ENCODE assay signal across 9 mouse cellular contexts in genomic region chr7:27128162-27128561, GRCm38 (mm10). TPM values are rescaled to one million over a fixed set of nuclear protein-coding genes. Genes with fewer than 3 reads are reported as not detected.
DNase-seq lines count a peak whose midpoint lies in the region; ATAC-seq lines count a peak whose summit lies in the region.
"Had no signal": no experiment of that assay in that cellular context is flagged by ENCODE, and none has a peak within 500 bp of the region (broad histone marks: within the 10 kb centered on the region; RNA-seq: fewer than 3 reads in every experiment).

No protein-coding gene starts in this region.

- H3K36me3 ChIP-seq in limb, embryonic 15.5 days = no peaks in the 10 kb centered on the region

- no peak overlapping the region for H3K4me2 ChIP-seq in limb, embryonic 15.5 days

- ATAC-seq in limb, embryonic 15.5 days (ENCODE audit: insufficient number of reproducible peaks, low FRiP score, low TSS enrichment, low read depth) = peak; percentile 45; the same call in 1 of the 2 replicates

- WGBS in limb, embryonic 15.5 days = 41% methylated on average over 3 of the region's 3 CpGs

- H3K27ac ChIP-seq in limb, embryonic 15.5 days = no peak overlapping the region

- H3K9me3 ChIP-seq in limb, embryonic 15.5 days = no peaks in the 10 kb centered on the region

- no peak overlapping the region for H3K9ac ChIP-seq in limb, embryonic 15.5 days

- peak; percentile 17 for DNase-seq in gastrocnemius, postnatal 14 days
- DNase-seq in gastrocnemius, adult 8-10 months (ENCODE audit: low spot score in 2 of 2) = no peak
- peak; percentile 43 for DNase-seq in A20 (ENCODE audit: low read depth, low spot score)
- peak; percentile 43 for DNase-seq in adrenal gland, postnatal 25 days
- DNase-seq in induced T-regulatory cell, adult 2 months (ENCODE audit: low read depth) = peak; percentile 30
- peak; percentile 38 to 62 for DNase-seq in right cerebral cortex, postnatal 10 days (ENCODE audit: low spot score in 2 of 2)
- DNase-seq in spleen, adult 18-20 months = no peak

- no peak overlapping the region for H3K4me3 ChIP-seq in limb, embryonic 15.5 days

- H3K27me3 ChIP-seq in limb, embryonic 15.5 days = no peaks in the 10 kb centered on the region

- intact Hi-C loops in gastrocnemius, postnatal 14 days (cut with DNase I; ENCODE audit: low total_unique reads) = no loop called here

- 0 out of 2 replicates have a peak, but pooled peaks cover 2% of the 10 kb centered on the region for H3K4me1 ChIP-seq in limb, embryonic 15.5 days

RNA-seq across cellular contexts. Expression of gene Cyp2f2, which starts 8.5 kb away (rescaled TPM):
- total RNA-seq in gastrocnemius, postnatal 14 days (2021) = under 1 TPM in 1 of 2 experiments, not detected in 1; 0.21 TPM
- 1 to 10 TPM in 2 of 4 experiments, under 1 TPM in 2; 0.34 to 1.2 (median 0.77) TPM for total RNA-seq in gastrocnemius, adult 8-10 months (2022)
- 1,420 and 1,521 TPM in 2 replicates for total RNA-seq in adrenal gland, postnatal 25 days (2021)
- polyA plus RNA-seq in limb, embryonic 15.5 days (2015; fragmentation: Nextera tagmentation; extraction: Ambion mirVana) = 0.42 and 0.45 TPM in 2 replicates

RNA-seq across cellular contexts. Expression of gene Cyp2t4, which starts 25.4 kb away (rescaled TPM):
- total RNA-seq in gastrocnemius, postnatal 14 days (2021) = not detected
- total RNA-seq in gastrocnemius, adult 8-10 months (2022) = not detected
- total RNA-seq in adrenal gland, postnatal 25 days (2021) = not detected in 2 replicates
- 0.09 TPM in 1 of 2 replicates, not detected in the other for polyA plus RNA-seq in limb, embryonic 15.5 days (2015; fragmentation: Nextera tagmentation; extraction: Ambion mirVana)
- total RNA-seq: layer of hippocampus, adult 8-10 months had no signal

RNA-seq across cellular contexts. Expression of gene Egln2, which starts 38.4 kb away (rescaled TPM):
- total RNA-seq in gastrocnemius, postnatal 14 days (2021) = 10 to 100 TPM; 83.0 to 87.9 TPM
- 100 to 1,000 TPM; 119 to 120 (median 119) TPM for total RNA-seq in gastrocnemius, adult 8-10 months (2022)
- 108 and 120 TPM in 2 replicates for total RNA-seq in adrenal gland, postnatal 25 days (2021)
- polyA plus RNA-seq in limb, embryonic 15.5 days (2015; fragmentation: Nextera tagmentation; extraction: Ambion mirVana) = 74.5 and 78.3 TPM in 2 replicates

RNA-seq across cellular contexts. Expression of gene Rab4b, which starts 50.5 kb away (rescaled TPM):
- total RNA-seq in gastrocnemius, postnatal 14 days (2021) = 10 to 100 TPM; 19.7 to 20.0 TPM
- 1 to 10 TPM; 4.3 to 5.8 (median 4.7) TPM for total RNA-seq in gastrocnemius, adult 8-10 months (2022)
- total RNA-seq in adrenal gland, postnatal 25 days (2021) = 65.7 and 78.2 TPM in 2 replicates
- polyA plus RNA-seq in limb, embryonic 15.5 days (2015; fragmentation: Nextera tagmentation; extraction: Ambion mirVana) = 70.5 and 73.3 TPM in 2 replicates

RNA-seq across cellular contexts. Expression of gene Gm21983, which starts 52.7 kb away (rescaled TPM):
- not detected for total RNA-seq in gastrocnemius, postnatal 14 days (2021)
- not detected for total RNA-seq in gastrocnemius, adult 8-10 months (2022)
- 0.62 TPM in 1 of 2 replicates, not detected in the other for total RNA-seq in adrenal gland, postnatal 25 days (2021)
- polyA plus RNA-seq in limb, embryonic 15.5 days (2015; fragmentation: Nextera tagmentation; extraction: Ambion mirVana) = 0.90 and 1.2 TPM in 2 replicates
- total RNA-seq: layer of hippocampus, adult 8-10 months had no signal

Comparison
In these comparisons a context has a peak if more than half of its experiments do, and no peak if none do; other contexts are left out.
1. DNase-seq: peak in gastrocnemius, postnatal 14 days (single experiment), A20 (single experiment), adrenal gland, postnatal 25 days (single experiment), induced T-regulatory cell, adult 2 months (single experiment) and right cerebral cortex, postnatal 10 days (2 of 2); none in gastrocnemius, adult 8-10 months (0 of 2) and spleen, adult 18-20 months (0 of 2).
2. RNA of gene Cyp2f2, which starts 8.5 kb away (total RNA-seq): 1,420 to 1,521 TPM in adrenal gland, postnatal 25 days; 0.34 to 1.2 TPM in gastrocnemius, adult 8-10 months and 0.21 TPM in gastrocnemius, postnatal 14 days; every median in the first group is over 100 times any median in the second.